Mouse (Mus musculus) C3H10T1/2 (cell line): ENCODE data around the gene Limk1. TPM values are rescaled to one million over a fixed set of nuclear protein-coding genes. Genes with fewer than 3 reads are reported as not detected.

ENCODE experiments used
- polyA plus RNA-seq, 2 experiments: library from polyadenylated mRNA; unstranded; fragments of >200 nt; fragmentation: generic; extraction: Trizol; gene quantifications; one replicate each; pipeline ENCODE4 v1.2.1; 2012; ENCODE audit warnings: missing spikeins in 2 of 2

The Limk1 gene
- 10 to 100 TPM in 1 of 2 experiments, 1 to 10 TPM in 1; 8.8 to 10.6 TPM for polyA plus RNA-seq

DNA sequence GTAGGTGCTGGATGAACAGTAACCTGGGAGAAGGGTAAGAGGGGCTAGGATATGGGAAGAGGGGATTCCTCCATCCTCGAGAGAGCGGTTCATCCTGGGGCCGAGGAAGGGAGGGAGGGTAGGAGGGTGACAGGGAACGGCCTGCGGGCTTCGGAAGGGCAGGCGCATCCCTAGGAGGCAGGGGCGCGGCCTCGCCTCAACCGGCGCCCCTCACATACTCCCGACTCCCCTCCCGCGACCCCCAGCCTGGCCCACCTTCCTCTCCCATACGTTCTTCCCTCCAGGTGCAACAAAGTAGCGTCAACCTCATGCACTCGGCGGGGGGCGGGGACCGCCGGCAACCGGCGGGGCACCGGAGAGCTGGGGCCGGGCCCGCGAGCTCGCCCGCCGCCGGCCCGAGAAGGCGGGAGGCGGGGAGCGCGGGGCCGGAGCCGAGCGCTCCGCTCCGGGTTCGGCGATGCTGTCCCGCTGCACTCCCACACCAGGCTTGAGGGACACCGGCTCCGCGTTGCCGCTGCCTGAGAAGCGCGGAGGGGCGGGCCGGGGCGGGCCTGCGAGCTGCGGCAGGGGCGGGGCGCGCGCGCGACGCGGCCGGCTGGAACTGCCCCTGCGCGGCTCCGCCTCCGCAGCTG lies at the start of gene Limk1:
TSS of gene Limk1 (minus strand) at position 513 of the 632 bp plus-strand sequence.

DNA sequence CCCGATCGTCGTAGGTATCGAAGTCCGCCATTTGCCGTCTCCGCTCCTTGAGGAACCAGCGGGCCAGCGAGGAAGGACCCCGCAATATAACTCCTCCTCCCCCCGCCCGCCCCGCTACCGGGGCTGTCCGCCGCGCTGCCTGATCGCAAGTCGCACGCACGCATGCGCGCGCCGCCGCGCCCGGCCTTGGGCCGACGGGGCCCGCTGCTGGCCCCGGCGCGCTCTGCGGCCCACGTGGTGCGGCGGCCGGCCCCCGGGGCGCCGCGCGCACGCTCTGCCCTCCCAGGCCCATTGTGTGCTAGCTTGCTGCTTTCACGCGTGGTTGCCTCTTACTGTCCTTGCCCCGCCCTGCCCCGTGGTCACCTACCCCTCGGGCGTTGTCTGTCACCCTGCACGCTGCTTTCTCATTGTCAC lies 49.1 kb downstream of the Limk1 start, which contains the start of gene Eif4h:
TSS of gene Eif4h (minus strand) at position 222 of the 414 bp plus-strand sequence.

DNA sequence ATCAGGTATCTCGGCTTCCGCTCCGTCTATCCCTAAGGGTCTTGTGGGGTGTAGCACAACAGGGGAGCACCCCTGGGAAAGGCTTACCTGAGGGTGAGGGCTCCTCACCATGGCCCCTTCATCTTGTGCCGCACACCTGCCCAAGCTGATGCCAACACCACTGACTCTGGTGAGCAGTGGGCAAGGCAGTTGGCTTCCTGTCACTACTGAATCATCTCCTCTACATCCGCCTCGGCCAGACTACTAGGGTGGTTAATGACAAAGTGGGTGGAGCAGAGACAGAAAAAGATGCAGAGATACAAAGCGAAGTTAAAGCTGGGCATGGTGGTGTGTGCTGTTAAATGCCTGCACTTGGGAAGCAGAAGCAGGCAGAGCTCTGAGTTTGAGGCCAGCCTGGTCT lies 73.6 kb downstream of the Limk1 start, which contains the start of gene Lat2:
TSS of gene Lat2 (minus strand) at position 224 of the 400 bp plus-strand sequence.

Other genes with a start within 250 kb of the Limk1 start
- gene Gtf2ird1, start 231.9 kb downstream of the Limk1 start, polyA plus RNA-seq: 10 to 100 TPM; 19.2 to 35.6 TPM
- gene Clip2, start 136.2 kb downstream of the Limk1 start, polyA plus RNA-seq: 10 to 100 TPM; 10.0 to 35.1 TPM
- under 1 TPM; 0.04 to 0.37 TPM for gene Syna, start 128.4 kb downstream of the Limk1 start, polyA plus RNA-seq
- gene Rfc2, start 107.2 kb downstream of the Limk1 start, polyA plus RNA-seq: 100 to 1,000 TPM in 1 of 2 experiments, 10 to 100 TPM in 1; 90.3 to 188 TPM
- 1 to 10 TPM in 1 of 2 experiments, under 1 TPM in 1; 0.26 to 1.0 TPM for gene Lat2, start 73.6 kb downstream of the Limk1 start, polyA plus RNA-seq
- 100 to 1,000 TPM; 192 to 279 TPM for gene Eif4h, start 49.1 kb downstream of the Limk1 start, polyA plus RNA-seq
- gene Eln, start 58.7 kb upstream of the Limk1 start, polyA plus RNA-seq: 10 to 100 TPM in 1 of 2 experiments, under 1 TPM in 1; 0.04 to 12.8 TPM
- gene Tmem270, start 218.1 kb upstream of the Limk1 start, polyA plus RNA-seq: not detected
- gene Cldn13, start 226.9 kb upstream of the Limk1 start, polyA plus RNA-seq: not detected
- 10 to 100 TPM in 1 of 2 experiments, 1 to 10 TPM in 1; 4.0 to 32.3 TPM for gene Mettl27, start 243.8 kb upstream of the Limk1 start, polyA plus RNA-seq